Mouse (Mus musculus): ENCODE measurements around the gene Tnrc6c. TPM values are rescaled to one million over a fixed set of nuclear protein-coding genes. Genes with fewer than 3 reads are reported as not detected.

Tnrc6c gene
- polyA plus RNA-seq, 1 experiment from 2014 or later, result 2.4 TPM

- H3K4me1 ChIP-seq (replicated peaks), result no peaks in the 10 kb centered on the region
- H3K36me3 ChIP-seq (replicated peaks), result no peaks in the 10 kb centered on the region
- H3K4me2 ChIP-seq, result no peak overlapping the region
- 52% methylated on average over 2 of the region's 2 CpGs for WGBS (ENCODE audit: insufficient replicate concordance)
- H3K9ac ChIP-seq, result no peak overlapping the region
- no peak overlapping the region for H3K4me3 ChIP-seq (replicated peaks)
- H3K9me3 ChIP-seq (replicated peaks), result no peaks in the 10 kb centered on the region
- ATAC-seq (ENCODE audit: insufficient read depth), result no peak
- H3K27me3 ChIP-seq, result no peaks in the 10 kb centered on the region
- H3K27ac ChIP-seq (replicated peaks), result no peak overlapping the region
These were observed 22.6 kb downstream of the Tnrc6c start for GRCm38 (mm10) chr11:117676649-117677048.

GRCm38 (mm10) chr11:117677111-117677510, 23.0 kb downstream of the Tnrc6c start:
- no peak overlapping the region for H3K4me3 ChIP-seq (replicated peaks)
- H3K4me1 ChIP-seq (replicated peaks), result no peaks in the 10 kb centered on the region
- H3K9ac ChIP-seq, result no peak overlapping the region
- H3K4me2 ChIP-seq, result no peak overlapping the region
- H3K9me3 ChIP-seq (replicated peaks), result no peaks in the 10 kb centered on the region
- ATAC-seq (ENCODE audit: insufficient read depth), result no peak
- no peaks in the 10 kb centered on the region for H3K36me3 ChIP-seq (replicated peaks)
- H3K27ac ChIP-seq (replicated peaks), result no peak overlapping the region
- WGBS (ENCODE audit: insufficient replicate concordance), result 55% methylated on average over 3 of the region's 3 CpGs
- H3K27me3 ChIP-seq, result no peaks in the 10 kb centered on the region

- WGBS (ENCODE audit: insufficient replicate concordance), result 76% methylated on average over 3 of the region's 3 CpGs
- ATAC-seq (ENCODE audit: insufficient read depth), result no peak
- Histone ChIP-seq H3K9ac (no peak overlapping the region), H3K4me2 (no peak overlapping the region), H3K4me3 (replicated peaks) (no peak overlapping the region), H3K27me3 (no peaks in the 10 kb centered on the region), H3K27ac (replicated peaks) (no peak overlapping the region), H3K36me3 (replicated peaks) (no peaks in the 10 kb centered on the region), H3K9me3 (replicated peaks) (no peaks in the 10 kb centered on the region), H3K4me1 (replicated peaks) (no peaks in the 10 kb centered on the region)
These were observed 23.5 kb downstream of the Tnrc6c start for GRCm38 (mm10) chr11:117677594-117677993.

- WGBS (ENCODE audit: insufficient replicate concordance), result 78% methylated on average over 4 of the region's 4 CpGs
- Histone ChIP-seq H3K27me3 (no peaks in the 10 kb centered on the region), H3K4me1 (replicated peaks) (no peaks in the 10 kb centered on the region), H3K9me3 (replicated peaks) (no peaks in the 10 kb centered on the region), H3K4me3 (replicated peaks) (no peak overlapping the region), H3K9ac (no peak overlapping the region), H3K27ac (replicated peaks) (no peak overlapping the region), H3K4me2 (no peak overlapping the region), H3K36me3 (replicated peaks) (no peaks in the 10 kb centered on the region)
- ATAC-seq (ENCODE audit: insufficient read depth), result no peak
These were observed 24.1 kb downstream of the Tnrc6c start for GRCm38 (mm10) chr11:117678155-117678554.

GRCm38 (mm10) chr11:117678740-117679139, 24.7 kb downstream of the Tnrc6c start:
- no peak for ATAC-seq (ENCODE audit: insufficient read depth)

GRCm38 (mm10) chr11:117684640-117685039, 30.6 kb downstream of the Tnrc6c start:
- Histone ChIP-seq H3K9ac (no peak overlapping the region), H3K4me1 (replicated peaks) (peaks cover 17% of the 10 kb centered on the region), H3K27me3 (no peaks in the 10 kb centered on the region), H3K36me3 (replicated peaks) (no peaks in the 10 kb centered on the region), H3K27ac (replicated peaks) (no peak overlapping the region), H3K4me2 (no peak overlapping the region), H3K4me3 (replicated peaks) (no peak overlapping the region), H3K9me3 (replicated peaks) (no peaks in the 10 kb centered on the region)
- 55% methylated on average over 5 of the region's 5 CpGs for WGBS (ENCODE audit: insufficient replicate concordance)
- ATAC-seq (ENCODE audit: insufficient read depth), result no peak

More at GRCm38 (mm10) chr11:117678740-117679139, 24.7 kb downstream of the Tnrc6c start:
- H3K27ac ChIP-seq (replicated peaks), result no peak overlapping the region
- no peaks in the 10 kb centered on the region for H3K9me3 ChIP-seq (replicated peaks)
- H3K4me1 ChIP-seq (replicated peaks), result no peaks in the 10 kb centered on the region
- H3K4me2 ChIP-seq, result no peak overlapping the region
- H3K4me3 ChIP-seq (replicated peaks), result no peak overlapping the region
- no peaks in the 10 kb centered on the region for H3K27me3 ChIP-seq
- H3K9ac ChIP-seq, result no peak overlapping the region
- WGBS (ENCODE audit: insufficient replicate concordance), result 28% methylated on average over 2 of the region's 2 CpGs
- H3K36me3 ChIP-seq (replicated peaks), result no peaks in the 10 kb centered on the region

- Histone ChIP-seq H3K4me2 (no peak overlapping the region), H3K9ac (no peak overlapping the region), H3K4me3 (replicated peaks) (no peak overlapping the region), H3K27me3 (no peaks in the 10 kb centered on the region), H3K36me3 (replicated peaks) (no peaks in the 10 kb centered on the region), H3K9me3 (replicated peaks) (no peaks in the 10 kb centered on the region), H3K27ac (replicated peaks) (no peak overlapping the region), H3K4me1 (replicated peaks) (peaks cover 17% of the 10 kb centered on the region)
- 46% methylated on average over 3 of the region's 3 CpGs for WGBS (ENCODE audit: insufficient replicate concordance)
- no peak for ATAC-seq (ENCODE audit: insufficient read depth)
These were observed 31.4 kb downstream of the Tnrc6c start for GRCm38 (mm10) chr11:117685461-117685860.

- Histone ChIP-seq H3K4me1 (replicated peaks) (peaks cover 17% of the 10 kb centered on the region), H3K9me3 (replicated peaks) (no peaks in the 10 kb centered on the region), H3K27me3 (no peaks in the 10 kb centered on the region), H3K36me3 (replicated peaks) (no peaks in the 10 kb centered on the region), H3K27ac (replicated peaks) (no peak overlapping the region), H3K4me3 (replicated peaks) (no peak overlapping the region), H3K9ac (no peak overlapping the region), H3K4me2 (no peak overlapping the region)
- 50% methylated on average over 8 of the region's 8 CpGs for whole genome bisulfite sequencing (ENCODE audit: insufficient replicate concordance)
- 0 out of 2 replicates have a peak, but pooled peaks have one; percentile 31 for ATAC-seq (ENCODE audit: insufficient read depth)
These were observed 31.9 kb downstream of the Tnrc6c start for GRCm38 (mm10) chr11:117686021-117686420.

- Histone ChIP-seq H3K9me3 (replicated peaks) (no peaks in the 10 kb centered on the region), H3K36me3 (replicated peaks) (no peaks in the 10 kb centered on the region), H3K9ac (no peak overlapping the region), H3K4me1 (replicated peaks) (peaks cover 22% of the 10 kb centered on the region), H3K4me3 (replicated peaks) (no peak overlapping the region), H3K27ac (replicated peaks) (no peak overlapping the region), H3K27me3 (no peaks in the 10 kb centered on the region), H3K4me2 (no peak overlapping the region)
- no peak for ATAC-seq (ENCODE audit: insufficient read depth)
- WGBS (ENCODE audit: insufficient replicate concordance), result 55% methylated on average over 2 of the region's 2 CpGs
These were observed 34.5 kb downstream of the Tnrc6c start for GRCm38 (mm10) chr11:117688603-117689002.

- H3K27ac ChIP-seq (replicated peaks), result no peak overlapping the region
- no peaks in the 10 kb centered on the region for H3K36me3 ChIP-seq (replicated peaks)
- no peaks in the 10 kb centered on the region for H3K9me3 ChIP-seq (replicated peaks)
- no peak overlapping the region for H3K9ac ChIP-seq
- H3K4me2 ChIP-seq, result no peak overlapping the region
- peaks cover 18% of the 10 kb centered on the region for H3K4me1 ChIP-seq (replicated peaks)
- no peaks in the 10 kb centered on the region for H3K27me3 ChIP-seq
- no peak overlapping the region for H3K4me3 ChIP-seq (replicated peaks)
- no peak for ATAC-seq (ENCODE audit: insufficient read depth)
These were observed 37.2 kb downstream of the Tnrc6c start for GRCm38 (mm10) chr11:117691311-117691710.

- WGBS (ENCODE audit: insufficient replicate concordance), result 49% methylated on average over 5 of the region's 5 CpGs
- H3K9me3 ChIP-seq (replicated peaks), result no peaks in the 10 kb centered on the region
- H3K4me1 ChIP-seq (replicated peaks), result peaks cover 27% of the 10 kb centered on the region
- no peaks in the 10 kb centered on the region for H3K27me3 ChIP-seq
- no peak overlapping the region for H3K27ac ChIP-seq (replicated peaks)
- no peaks in the 10 kb centered on the region for H3K36me3 ChIP-seq (replicated peaks)
- no peak overlapping the region for H3K4me3 ChIP-seq (replicated peaks)
- H3K4me2 ChIP-seq, result no peak overlapping the region
- H3K9ac ChIP-seq, result no peak overlapping the region
- no peak for ATAC-seq (ENCODE audit: insufficient read depth)
These were observed 40.0 kb downstream of the Tnrc6c start for GRCm38 (mm10) chr11:117694050-117694449.

GRCm38 (mm10) chr11:117696585-117696984, 42.5 kb downstream of the Tnrc6c start:
- 0 out of 2 replicates have a peak overlapping the region, but pooled peaks have one; percentile 19 for H3K27ac ChIP-seq (replicated peaks)
- 41% methylated on average over 6 of the region's 6 CpGs for WGBS (ENCODE audit: insufficient replicate concordance)
- no peak overlapping the region for H3K9ac ChIP-seq
- no peaks in the 10 kb centered on the region for H3K27me3 ChIP-seq
- ATAC-seq (ENCODE audit: insufficient read depth), result no peak
- H3K4me2 ChIP-seq, result no peak overlapping the region
- H3K4me3 ChIP-seq (replicated peaks), result no peak overlapping the region
- H3K9me3 ChIP-seq (replicated peaks), result no peaks in the 10 kb centered on the region
- H3K4me1 ChIP-seq (replicated peaks), result peaks cover 27% of the 10 kb centered on the region
- H3K36me3 ChIP-seq (replicated peaks), result 0 out of 2 replicates have a peak, but pooled peaks cover 2% of the 10 kb centered on the region
